ENCODE assay signal across 22 mouse cellular contexts in the genomic region with DNA sequence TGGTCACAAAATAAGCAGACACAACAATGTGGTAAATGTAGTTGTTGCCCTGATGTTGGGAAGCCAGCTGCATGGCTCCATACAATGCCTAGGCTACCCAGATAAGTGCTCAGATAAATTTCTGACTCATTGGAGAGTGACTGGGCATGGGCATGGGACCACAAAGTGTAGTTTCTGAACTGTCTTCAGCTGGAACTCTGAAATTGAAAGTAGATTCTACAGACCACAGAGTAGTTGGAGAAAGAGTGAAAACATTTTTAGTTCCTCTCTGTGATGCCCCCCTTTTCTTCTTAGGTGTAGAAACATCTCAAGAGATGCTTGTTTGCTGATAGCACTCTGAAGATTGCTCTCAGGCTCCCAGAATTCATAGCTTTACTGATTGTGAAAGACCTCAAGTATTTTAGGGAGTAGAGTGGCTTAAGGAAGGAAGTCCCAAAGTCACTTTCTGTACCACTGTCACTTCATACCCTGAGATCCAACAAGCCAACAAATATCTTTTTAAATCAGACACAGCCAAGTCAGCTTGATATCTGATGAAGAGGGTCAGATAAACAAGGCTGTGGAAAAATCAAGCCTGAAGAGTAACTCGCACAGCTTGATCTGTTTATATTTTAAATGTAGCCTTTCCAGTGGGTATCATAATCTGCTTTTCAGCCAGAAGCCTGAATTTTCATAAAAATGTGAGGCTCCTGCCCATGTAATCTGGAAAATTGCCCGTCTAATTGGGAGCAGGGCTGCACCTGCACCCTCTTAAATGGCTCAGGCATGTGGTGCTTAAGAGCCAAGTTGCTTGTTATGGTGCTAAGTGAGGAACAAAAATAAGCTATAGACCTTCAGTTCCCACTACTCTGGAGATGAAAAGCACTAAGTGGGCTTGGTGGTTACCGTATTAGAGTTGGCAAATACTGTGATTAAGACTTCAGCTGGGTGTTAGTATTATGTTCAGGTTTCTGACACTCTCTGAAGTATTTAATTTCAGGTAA.
DNase-seq lines count a peak whose midpoint lies in the region; ATAC-seq and TF ChIP-seq lines count a peak whose summit lies in the region.
"Had no signal": no experiment of that assay in that cellular context is flagged by ENCODE, and none has a peak within 500 bp of the region (broad histone marks: within the 10 kb centered on the region; RNA-seq: fewer than 3 reads in every experiment).

No protein-coding gene starts in this region.

- no peak overlapping the region for H3K27ac ChIP-seq in forebrain, embryonic 14.5 days (ENCODE audit: low read depth, low read length)
- no peak overlapping the region for H3K27ac ChIP-seq in forebrain, embryonic 15.5 days (replicated peaks)
- no peak overlapping the region for H3K27ac ChIP-seq in MEL (ENCODE audit: control insufficient read depth, low read depth, low read length)
- H3K27ac ChIP-seq: gastrocnemius, adult 2 months; hindbrain, embryonic 10.5 days; limb, embryonic 12.5 days; liver, embryonic 13.5 days; stomach, embryonic 15.5 days had no signal

- TF ChIP-seq CTCF in MEL (IDR thresholded peaks at IDR 0.05 in 2 of 3, conservative IDR thresholded peaks at IDR 0.05 in 1 of 3; ENCODE audit: control insufficient read depth in 1 of 3, insufficient read depth in 1 of 3, low read depth in 2 of 3, low read length in 3 of 3, poor library complexity in 1 of 3, severe bottlenecking in 1 of 3), result no peak

- no peaks in the 10 kb centered on the region for H3K9me3 ChIP-seq in forebrain, embryonic 14.5 days (replicated peaks; ENCODE audit: control insufficient read depth, low read length)
- no peaks in the 10 kb centered on the region for H3K9me3 ChIP-seq in forebrain, embryonic 15.5 days
- H3K9me3 ChIP-seq in MEL (replicated peaks; ENCODE audit: insufficient read depth, low read length), result no peaks in the 10 kb centered on the region
- H3K9me3 ChIP-seq: hindbrain, embryonic 10.5 days; liver, embryonic 13.5 days; megakaryocyte, embryonic 14.5 days; stomach, embryonic 15.5 days had no signal

- peak in 1 of 2 experiments; percentile 6; a peak in 1 of 4 replicates for TF ChIP-seq EP300 in MEL (IDR thresholded peaks at IDR 0.05; ENCODE audit: low read depth in 1 of 2, low read length in 2 of 2)

- TF ChIP-seq RAD21 in MEL (IDR thresholded peaks at IDR 0.05; ENCODE audit: low read depth, low read length), result no peak

- no peaks in the 10 kb centered on the region for H3K27me3 ChIP-seq in forebrain, embryonic 14.5 days (replicated peaks; ENCODE audit: control insufficient read depth, insufficient read depth, low read length)
- H3K27me3 ChIP-seq in forebrain, embryonic 15.5 days, result no peaks in the 10 kb centered on the region
- H3K27me3 ChIP-seq in MEL (ENCODE audit: control insufficient read depth in 1 of 2, insufficient read depth in 2 of 2, low read length in 2 of 2), result no peaks in the 10 kb centered on the region
- H3K27me3 ChIP-seq: limb, embryonic 12.5 days; liver, embryonic 13.5 days; megakaryocyte, embryonic 14.5 days; stomach, embryonic 15.5 days had no signal

- whole genome bisulfite sequencing in forebrain, embryonic 14.5 days, result 53% methylated on average over 3 of the region's 3 CpGs
- 34% methylated on average over 3 of the region's 3 CpGs for WGBS in forebrain, embryonic 15.5 days

- H3K4me3 ChIP-seq in forebrain, embryonic 14.5 days (ENCODE audit: low read depth, low read length), result no peak overlapping the region
- no peak overlapping the region for H3K4me3 ChIP-seq in forebrain, embryonic 15.5 days
- no peak overlapping the region for H3K4me3 ChIP-seq in MEL (ENCODE audit: control insufficient read depth in 1 of 2, insufficient read depth in 1 of 2, low read depth in 2 of 2, low read length in 2 of 2)
- H3K4me3 ChIP-seq: gastrocnemius, adult 2 months; hindbrain, embryonic 10.5 days; limb, embryonic 12.5 days; liver, embryonic 13.5 days; megakaryocyte, embryonic 14.5 days; stomach, embryonic 15.5 days had no signal

- DNase-seq in forebrain, embryonic 14.5 days (ENCODE audit: low spot score), result peak; percentile 37
- DNase-seq in A20 (ENCODE audit: low read depth, low spot score) (peak; percentile 53), MEL (ENCODE audit: low read depth, low spot score) (peak; percentile 25)
- no peak for DNase-seq in adrenal gland, adult 8-10 months
- no peak for DNase-seq in spleen, adult 12 weeks (ENCODE audit: low spot score)
- DNase-seq: adrenal gland, postnatal 36 days; forebrain, postnatal 0 days; gastrocnemius, adult 2 months; heart, adult 18-20 months; kidney, adult 2 months; kidney, postnatal 14 days; layer of hippocampus, adult 9-11 months; liver, embryonic 13.5 days; spleen, adult 18-20 months; thymus, postnatal 14 days had no signal

- no peak for ATAC-seq in forebrain, embryonic 14.5 days
- ATAC-seq in forebrain, embryonic 15.5 days (replicated peaks), result no peak; the same call in 1 of the 2 replicates
- peak; percentile 57 for ATAC-seq in megakaryocyte, adult 5-6 weeks (ENCODE audit: poor library complexity, severe bottlenecking)
- ATAC-seq: forebrain, postnatal 0 days; midbrain, embryonic 16.5 days had no signal

- no peak for TF ChIP-seq POLR2A in MEL (IDR thresholded peaks at IDR 0.05; ENCODE audit: control insufficient read depth in 1 of 2, insufficient read depth in 1 of 2, low read depth in 1 of 2, low read length in 2 of 2, poor library complexity in 1 of 2)

- H3K4me1 ChIP-seq in forebrain, embryonic 14.5 days (ENCODE audit: control insufficient read depth, insufficient read depth, low read length), result no peaks in the 10 kb centered on the region
- H3K4me1 ChIP-seq in forebrain, embryonic 15.5 days, result no peaks in the 10 kb centered on the region
- H3K4me1 ChIP-seq in MEL (ENCODE audit: control insufficient read depth in 1 of 2, insufficient read depth in 2 of 2, low read length in 2 of 2), result peaks cover 2 to 5% of the 10 kb centered on the region in 2 experiments; a peak in 3 of 4 replicates
- H3K4me1 ChIP-seq: hindbrain, embryonic 10.5 days; limb, embryonic 12.5 days; liver, embryonic 13.5 days; stomach, embryonic 15.5 days had no signal

- H3K9ac ChIP-seq in forebrain, embryonic 14.5 days (ENCODE audit: low read length), result no peak overlapping the region
- H3K9ac ChIP-seq in forebrain, embryonic 15.5 days (replicated peaks), result no peak overlapping the region
- H3K9ac ChIP-seq in MEL (ENCODE audit: control insufficient read depth, low read depth, low read length, poor library complexity, severe bottlenecking), result no peak overlapping the region
- H3K9ac ChIP-seq: forebrain, postnatal 0 days; limb, embryonic 12.5 days; liver, embryonic 13.5 days; stomach, embryonic 15.5 days had no signal

- no peak overlapping the region for H3K4me2 ChIP-seq in forebrain, embryonic 14.5 days (ENCODE audit: low read length)
- H3K4me2 ChIP-seq in forebrain, embryonic 15.5 days (replicated peaks), result no peak overlapping the region
- H3K4me2 ChIP-seq: limb, embryonic 12.5 days; liver, embryonic 13.5 days; stomach, embryonic 15.5 days had no signal

- no peaks in the 10 kb centered on the region for H3K36me3 ChIP-seq in forebrain, embryonic 14.5 days (ENCODE audit: control insufficient read depth, insufficient read depth, low read length)
- H3K36me3 ChIP-seq in forebrain, embryonic 15.5 days, result no peaks in the 10 kb centered on the region
- peaks cover 0 to 6% of the 10 kb centered on the region in 2 experiments; a peak in 2 of 4 replicates for H3K36me3 ChIP-seq in MEL (ENCODE audit: control insufficient read depth in 1 of 2, insufficient read depth in 2 of 2, low read length in 2 of 2)
- H3K36me3 ChIP-seq: hindbrain, embryonic 10.5 days; limb, embryonic 12.5 days; liver, embryonic 13.5 days; stomach, embryonic 15.5 days had no signal

- no peaks in the 10 kb centered on the region for H3K79me2 ChIP-seq in MEL (ENCODE audit: control insufficient read depth, insufficient read depth, low read length, poor library complexity)

TF ChIP-seq in MEL, 35 proteins besides CTCF, POLR2A, EP300 and RAD21:
- TF ChIP-seq E2F4 (IDR thresholded peaks at IDR 0.05; ENCODE audit: borderline replicate concordance, low read depth, low read length) (no peak), KAT2A (conservative IDR thresholded peaks at IDR 0.05; ENCODE audit: low read depth, low read length) (no peak), BHLHE40 (IDR thresholded peaks at IDR 0.05; ENCODE audit: borderline replicate concordance, low read depth, low read length) (no peak), MAX (IDR thresholded peaks at IDR 0.05; ENCODE audit: low read length) (no peak), TBP (IDR thresholded peaks at IDR 0.05; ENCODE audit: low read depth, low read length) (no peak), USF1 (IDR thresholded peaks at IDR 0.05; ENCODE audit: low read depth, low read length) (no peak), SMC3 (IDR thresholded peaks at IDR 0.05; ENCODE audit: low read depth, low read length) (no peak), ELF1 (IDR thresholded peaks at IDR 0.05; ENCODE audit: low read depth, low read length) (no peak), JUND (IDR thresholded peaks at IDR 0.05; ENCODE audit: low read depth, low read length) (no peak), RCOR1 (IDR thresholded peaks at IDR 0.05; ENCODE audit: low read depth, low read length) (no peak), ZNF384 (IDR thresholded peaks at IDR 0.05; ENCODE audit: low read depth, low read length) (no peak), GATA1 (IDR thresholded peaks at IDR 0.05; ENCODE audit: low read depth, low read length) (no peak), ZC3H11A (IDR thresholded peaks at IDR 0.05; ENCODE audit: low read depth, low read length) (no peak), ZMIZ1 (IDR thresholded peaks at IDR 0.05; ENCODE audit: low read depth, low read length) (no peak), USF2 (IDR thresholded peaks at IDR 0.05; ENCODE audit: borderline replicate concordance in 1 of 2, insufficient read depth in 1 of 2, low read depth in 1 of 2, low read length in 2 of 2) (no peak), SIN3A (IDR thresholded peaks at IDR 0.05; ENCODE audit: low read length) (no peak), ZKSCAN1 (IDR thresholded peaks at IDR 0.05; ENCODE audit: low read depth, low read length) (no peak), NRF1 (IDR thresholded peaks at IDR 0.05; ENCODE audit: insufficient read depth, low read depth, low read length, poor library complexity, severe bottlenecking) (no peak), CHD2 (IDR thresholded peaks at IDR 0.05; ENCODE audit: low read length) (no peak)

Comparison
In these comparisons a context has a peak if more than half of its experiments do, and no peak if none do; other contexts are left out.
1. DNase-seq: peak in forebrain, embryonic 14.5 days (single experiment), A20 (single experiment) and MEL (single experiment); none in adrenal gland, adult 8-10 months (single experiment) and spleen, adult 12 weeks (single experiment).